Mouse (Mus musculus) liver, embryonic 11.5 days (tissue): ENCODE data around the gene Anxa2. TPM values are rescaled to one million over a fixed set of nuclear protein-coding genes. Genes with fewer than 3 reads are reported as not detected.

Source experiments
- ATAC-seq: fragments of 200-750 bp; cut with Nextera tagmentation; replicated peaks from 2 replicates; pipeline ENCODE4 v1.8.0; 2017; ENCODE audit warnings: moderate number of reproducible peaks, mild to moderate bottlenecking, moderate TSS enrichment, moderate library complexity; ENCODE audit not compliant: low FRiP score
- DNase-seq: peaks from one replicate; pipeline ENCODE4 v3.0.0-alpha.2; 2017; ENCODE audit warnings: low spot score
- H3K27ac ChIP-seq: fragments of 300-500 bp; sonication (generic); 2 replicates; pipeline ENCODE4 v1.5.1; 2014; ENCODE audit warnings: mild to moderate bottlenecking, low read depth, low read length, control low read depth
- H3K27me3 ChIP-seq: fragments of 300-500 bp; sonication (generic); replicated peaks from 2 replicates; pipeline ENCODE4 v1.6.1; 2014; ENCODE audit warnings: low read length, mixed read lengths; ENCODE audit not compliant: control insufficient read depth, insufficient read depth
- H3K36me3 ChIP-seq: fragments of 300-500 bp; sonication (generic); 2 replicates; pipeline ENCODE4 v1.6.1; 2014; ENCODE audit warnings: mild to moderate bottlenecking, low read length, moderate library complexity, mixed read lengths; ENCODE audit not compliant: control insufficient read depth, insufficient read depth
- H3K4me1 ChIP-seq: fragments of 300-500 bp; sonication (generic); replicated peaks from 2 replicates; pipeline ENCODE4 v1.6.1; 2014; ENCODE audit warnings: low read length, mixed read lengths; ENCODE audit not compliant: control insufficient read depth, insufficient read depth
- H3K4me2 ChIP-seq: fragments of 300-500 bp; sonication (generic); 2 replicates; pipeline ENCODE4 v1.6.1; 2014; ENCODE audit warnings: mild to moderate bottlenecking, control low read depth, moderate library complexity
- H3K4me3 ChIP-seq: fragments of 300-500 bp; sonication (generic); 2 replicates; pipeline ENCODE4 v1.5.1; 2014; ENCODE audit warnings: low read depth, low read length, control low read depth
- H3K9ac ChIP-seq: fragments of 300-500 bp; sonication (generic); 2 replicates; pipeline ENCODE4 v1.6.1; 2014; ENCODE audit warnings: low read depth, low read length, control low read depth
- H3K9me3 ChIP-seq: fragments of 300-500 bp; sonication (generic); 2 replicates; pipeline ENCODE4 v1.6.1; 2016; ENCODE audit warnings: low read length, inconsistent platforms, mixed read lengths; ENCODE audit not compliant: control insufficient read depth
- WGBS: fragments of 180-500 bp; shearing (Covaris S2); extraction: QIAGEN DNeasy Blood & Tissue Kit; methylation state at CpG from one replicate; pipeline ENCODE4 v1.1.7; 2014; 5-methylcytosine and 5-hydroxymethylcytosine counted together
- polyA plus RNA-seq: library from polyadenylated mRNA; unstranded; fragments of >200 nt; fragmentation: Nextera tagmentation; extraction: Ambion mirVana; gene quantifications from 2 replicates; pipeline ENCODE4 v1.2.1, GENCODE M21; 2014

Anxa2 gene
- polyA plus RNA-seq, 1 experiment from 2014 or later, result 159 TPM

DNA sequence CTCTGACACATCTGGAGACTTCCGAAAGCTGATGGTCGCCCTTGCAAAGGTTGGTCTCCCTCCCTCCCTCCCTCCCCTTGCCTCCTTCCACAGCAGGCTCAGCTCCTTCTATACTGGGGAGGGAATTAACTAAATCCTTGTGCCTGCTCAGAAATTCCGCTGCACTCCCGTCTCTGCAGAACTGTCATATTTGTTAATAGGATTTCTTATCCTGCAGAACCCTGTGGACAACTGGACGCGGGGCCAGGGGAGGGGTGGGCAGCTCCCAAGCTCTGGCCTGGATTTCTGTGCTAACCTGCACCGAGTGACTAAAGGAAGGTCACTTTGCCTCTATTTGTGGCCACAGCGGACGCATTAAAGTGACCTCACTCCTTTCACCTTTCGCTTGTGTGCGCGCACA, 30.4 kb downstream of the Anxa2 start:
- Histone ChIP-seq H3K36me3 (peaks cover 2% of the 10 kb centered on the region; the same call in 1 of the 2 replicates), H3K9me3 (no peaks in the 10 kb centered on the region), H3K27me3 (no peaks in the 10 kb centered on the region), H3K4me3 (no peak overlapping the region), H3K4me1 (no peaks in the 10 kb centered on the region), H3K9ac (no peak overlapping the region), H3K27ac (no peak overlapping the region), H3K4me2 (no peak overlapping the region)
- no peak for ATAC-seq
- 66% methylated on average over 12 of the region's 12 CpGs for WGBS
- no peak for DNase-seq

DNA sequence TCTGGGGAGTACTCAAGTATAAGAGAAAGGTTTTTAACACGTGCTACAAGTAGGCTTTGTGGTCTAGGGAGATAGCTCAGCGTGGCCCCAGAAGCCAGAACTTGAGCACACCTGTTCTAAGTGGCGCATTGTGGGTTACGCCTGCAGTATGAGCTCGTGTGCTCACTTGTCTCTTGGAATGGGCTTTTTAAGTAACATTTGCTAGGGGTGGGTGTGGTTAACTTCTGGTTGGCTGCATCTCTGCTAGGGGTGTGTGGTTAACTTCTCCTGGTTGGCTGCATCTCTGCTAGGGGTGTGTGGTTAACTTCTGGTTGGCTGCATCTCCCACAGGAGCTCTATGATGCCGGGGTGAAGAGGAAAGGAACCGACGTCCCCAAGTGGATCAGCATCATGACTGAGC, 32.7 kb downstream of the Anxa2 start:
- Histone ChIP-seq H3K4me3 (no peak overlapping the region), H3K4me1 (no peaks in the 10 kb centered on the region), H3K27me3 (no peaks in the 10 kb centered on the region), H3K27ac (no peak overlapping the region), H3K9ac (no peak overlapping the region), H3K9me3 (no peaks in the 10 kb centered on the region), H3K4me2 (no peak overlapping the region), H3K36me3 (peaks cover 4% of the 10 kb centered on the region; the same call in 1 of the 2 replicates)
- DNase-seq, result no peak
- WGBS, result 69% methylated on average over 8 of the region's 8 CpGs
- no peak for ATAC-seq

DNA sequence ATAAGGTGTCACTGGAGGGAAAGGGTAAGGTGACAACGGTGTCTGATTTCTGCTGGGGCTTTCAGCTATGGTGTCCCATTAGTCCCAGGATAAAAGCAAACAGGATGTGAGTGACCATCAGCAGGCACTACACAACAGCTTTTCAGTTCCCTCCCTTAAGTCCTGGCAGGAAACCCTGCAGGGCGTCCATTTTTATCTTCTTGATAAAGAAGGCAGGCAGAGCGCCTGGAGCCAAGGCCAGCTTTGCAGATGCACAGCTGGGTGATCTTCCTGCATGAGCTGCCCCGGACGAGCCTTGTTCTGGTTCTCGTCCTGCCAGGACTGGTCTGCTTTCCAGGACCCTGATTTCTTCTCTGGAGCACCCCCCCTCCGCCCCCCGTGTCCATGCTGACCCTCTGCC, 35.1 kb downstream of the Anxa2 start:
- DNase-seq, result no peak
- Histone ChIP-seq H3K27ac (no peak overlapping the region), H3K36me3 (peaks cover 9% of the 10 kb centered on the region), H3K27me3 (no peaks in the 10 kb centered on the region), H3K4me2 (no peak overlapping the region), H3K4me3 (no peak overlapping the region), H3K4me1 (no peaks in the 10 kb centered on the region), H3K9ac (no peak overlapping the region), H3K9me3 (0 out of 2 replicates have a peak, but pooled peaks cover 2% of the 10 kb centered on the region)
- 28% methylated on average over 8 of the region's 8 CpGs for WGBS
- ATAC-seq, result no peak

DNA sequence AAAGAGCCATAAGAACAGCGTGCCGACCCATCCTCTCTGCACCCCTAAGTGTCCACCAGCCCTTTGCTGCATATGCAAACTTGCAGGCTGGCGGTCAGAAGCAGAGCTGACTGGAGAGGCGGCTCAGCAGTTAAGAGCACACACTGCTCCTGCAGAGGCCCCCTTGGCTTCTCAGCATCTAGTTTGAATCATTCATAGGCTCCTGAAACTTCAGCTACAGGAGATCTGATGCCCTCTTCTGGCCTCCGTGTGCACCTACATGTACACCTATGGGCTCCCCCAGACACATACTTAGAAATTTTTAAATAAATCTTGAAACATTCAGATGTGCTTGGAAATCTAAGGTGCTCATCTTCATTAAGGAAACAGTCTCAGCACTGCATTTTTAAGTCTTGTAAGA, 35.6 kb downstream of the Anxa2 start:
- H3K4me1 ChIP-seq, result no peaks in the 10 kb centered on the region
- no peak overlapping the region for H3K9ac ChIP-seq
- DNase-seq (no peak), ATAC-seq (no peak)
- H3K36me3 ChIP-seq, result peaks cover 11% of the 10 kb centered on the region
- 0 out of 2 replicates have a peak, but pooled peaks cover 2% of the 10 kb centered on the region for H3K9me3 ChIP-seq
- no peak overlapping the region for H3K27ac ChIP-seq
- WGBS, result 39% methylated on average over 5 of the region's 5 CpGs
- no peak overlapping the region for H3K4me3 ChIP-seq
- H3K27me3 ChIP-seq, result no peaks in the 10 kb centered on the region
- H3K4me2 ChIP-seq, result no peak overlapping the region

DNA sequence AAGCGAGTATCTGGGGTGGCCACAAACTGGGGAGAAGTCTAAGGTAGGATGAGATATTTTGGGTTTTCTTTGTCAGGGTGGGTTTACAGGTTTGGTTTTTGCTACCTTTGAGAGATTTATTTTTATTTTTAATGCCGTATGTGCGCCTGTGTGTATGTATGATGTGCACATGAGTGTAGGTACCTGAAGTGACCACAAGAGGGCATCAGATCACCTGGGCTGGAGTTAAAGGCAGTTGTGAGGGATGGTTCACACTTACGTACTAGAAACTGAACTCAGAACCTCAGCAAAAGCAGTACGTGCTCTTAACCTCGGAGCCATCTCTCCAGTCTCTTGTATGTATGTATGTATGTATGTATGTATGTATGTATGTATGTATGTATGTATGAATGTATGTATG, 39.4 kb downstream of the Anxa2 start:
- H3K4me3 ChIP-seq, result no peak overlapping the region
- 96% methylated on average over 6 of the region's 6 CpGs for WGBS
- no peak overlapping the region for H3K9ac ChIP-seq
- H3K27ac ChIP-seq, result no peak overlapping the region
- 0 out of 2 replicates have a peak, but pooled peaks cover 2% of the 10 kb centered on the region for H3K9me3 ChIP-seq
- no peaks in the 10 kb centered on the region for H3K4me1 ChIP-seq
- no peak overlapping the region for H3K4me2 ChIP-seq
- ATAC-seq (no peak), DNase-seq (no peak)
- H3K36me3 ChIP-seq, result peaks cover 9% of the 10 kb centered on the region
- H3K27me3 ChIP-seq, result no peaks in the 10 kb centered on the region

DNA sequence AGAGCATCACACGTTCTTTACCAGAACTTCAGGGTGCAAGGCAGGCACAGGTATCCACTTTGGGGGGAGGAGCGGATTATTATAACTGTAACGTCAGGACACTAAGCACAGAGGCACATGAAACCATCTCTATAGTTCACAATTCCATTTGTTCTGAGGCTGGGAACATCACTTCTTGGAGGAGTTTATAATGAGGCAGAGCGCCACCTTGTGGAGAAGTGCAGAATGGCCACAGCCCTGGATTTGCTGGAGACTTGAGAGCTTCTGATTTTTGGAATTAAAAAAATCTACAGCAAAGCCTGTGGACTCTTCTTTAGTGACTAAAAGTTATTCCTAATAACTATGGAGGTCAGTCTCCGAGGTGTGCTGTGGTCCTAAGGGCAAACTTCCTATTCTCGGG, 49.1 kb downstream of the Anxa2 start:
- Histone ChIP-seq H3K27ac (no peak overlapping the region), H3K27me3 (peaks cover 1% of the 10 kb centered on the region; the same call in 1 of the 2 replicates), H3K4me2 (no peak overlapping the region), H3K9me3 (no peaks in the 10 kb centered on the region), H3K9ac (no peak overlapping the region), H3K36me3 (no peaks in the 10 kb centered on the region), H3K4me1 (no peaks in the 10 kb centered on the region), H3K4me3 (no peak overlapping the region)
- 28% methylated on average over 6 of the region's 6 CpGs for WGBS
- DNase-seq (peak; percentile 44), ATAC-seq (no peak)

DNA sequence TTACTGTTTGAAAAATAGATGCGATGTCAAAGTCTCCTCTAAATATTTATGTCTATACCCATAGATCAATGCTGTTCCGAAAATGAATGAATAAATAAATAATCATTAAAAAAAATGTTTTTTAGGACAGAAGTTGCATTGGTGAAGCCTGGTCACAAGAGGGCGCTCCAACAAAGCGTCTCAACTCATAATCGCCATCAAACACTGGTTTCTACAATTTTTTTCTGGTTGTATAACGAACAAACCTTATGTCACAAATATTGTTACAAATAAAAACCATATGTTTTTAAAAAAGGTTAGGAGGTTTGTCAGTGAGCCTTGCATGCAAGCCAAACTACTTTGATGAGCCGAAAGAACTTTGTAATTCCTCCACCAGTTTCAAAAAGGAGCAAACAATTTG, 52.2 kb downstream of the Anxa2 start:
- H3K27ac ChIP-seq, result no peak overlapping the region
- no peak overlapping the region for H3K9ac ChIP-seq
- no peaks in the 10 kb centered on the region for H3K4me1 ChIP-seq
- H3K9me3 ChIP-seq, result no peaks in the 10 kb centered on the region
- H3K4me2 ChIP-seq, result no peak overlapping the region
- 14% methylated on average over 7 of the region's 7 CpGs for WGBS
- H3K36me3 ChIP-seq, result no peaks in the 10 kb centered on the region
- no peak for DNase-seq
- no peak overlapping the region for H3K4me3 ChIP-seq
- peaks cover 3% of the 10 kb centered on the region; the same call in 1 of the 2 replicates for H3K27me3 ChIP-seq
- ATAC-seq, result no peak

DNA sequence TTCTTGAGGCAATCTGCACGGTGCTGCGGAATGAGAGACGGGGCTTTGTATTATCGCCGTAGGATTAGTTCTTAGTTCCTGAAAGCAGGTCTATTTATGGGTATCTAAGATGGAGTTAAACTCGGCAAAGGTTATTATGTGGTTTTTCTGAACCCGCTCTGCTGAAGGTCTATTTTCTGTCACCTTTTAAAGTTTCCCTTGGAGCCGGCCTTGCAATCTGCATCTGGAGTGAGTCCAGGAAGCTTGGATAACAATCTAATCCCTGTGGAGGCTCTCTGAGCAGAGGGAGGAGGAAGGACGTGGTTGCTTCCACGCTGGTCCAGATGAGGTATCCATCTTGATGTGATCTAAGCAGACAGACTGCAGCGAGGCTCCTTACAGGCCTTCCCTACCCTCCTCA, 53.8 kb downstream of the Anxa2 start:
- Histone ChIP-seq H3K4me1 (no peaks in the 10 kb centered on the region), H3K27me3 (peaks cover 3% of the 10 kb centered on the region; the same call in 1 of the 2 replicates), H3K27ac (no peak overlapping the region), H3K4me2 (no peak overlapping the region), H3K4me3 (no peak overlapping the region), H3K36me3 (no peaks in the 10 kb centered on the region), H3K9me3 (no peaks in the 10 kb centered on the region), H3K9ac (no peak overlapping the region)
- ATAC-seq (no peak), DNase-seq (no peak)
- WGBS, result 58% methylated on average over 11 of the region's 11 CpGs

DNA sequence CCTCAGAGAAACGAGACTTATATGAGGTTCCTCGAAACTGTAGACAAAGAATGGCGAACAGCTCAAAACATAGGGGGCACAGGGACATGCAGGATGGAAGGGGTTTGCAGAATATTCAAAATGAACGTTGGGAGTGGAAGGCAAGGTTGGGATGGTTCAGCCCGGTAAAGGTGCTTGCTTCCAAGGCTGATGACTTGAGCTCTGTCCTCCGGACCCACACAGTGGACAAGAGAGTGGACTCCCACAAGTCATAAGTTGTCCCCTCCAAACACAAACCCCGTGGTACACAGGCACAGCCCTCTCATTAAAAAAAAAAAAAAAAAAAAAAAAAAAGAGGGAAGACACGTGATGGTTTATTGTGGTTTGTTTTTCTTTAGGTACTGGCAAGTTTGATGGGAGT, 54.6 kb downstream of the Anxa2 start:
- 72% methylated on average over 8 of the region's 8 CpGs for WGBS
- H3K4me1 ChIP-seq, result no peaks in the 10 kb centered on the region
- H3K27ac ChIP-seq, result no peak overlapping the region
- H3K4me2 ChIP-seq, result no peak overlapping the region
- H3K27me3 ChIP-seq, result peaks cover 3% of the 10 kb centered on the region; the same call in 1 of the 2 replicates
- no peak overlapping the region for H3K4me3 ChIP-seq
- no peak for ATAC-seq
- no peaks in the 10 kb centered on the region for H3K9me3 ChIP-seq
- no peaks in the 10 kb centered on the region for H3K36me3 ChIP-seq
- no peak for DNase-seq
- no peak overlapping the region for H3K9ac ChIP-seq
